Mouse (Mus musculus) hindbrain, embryonic 15.5 days (tissue): ENCODE results near the gene Rbpj. TPM values are rescaled to one million over a fixed set of nuclear protein-coding genes. Genes with fewer than 3 reads are reported as not detected.

Experiments used
- ATAC-seq: fragments of 200-750 bp; cut with Nextera tagmentation; 2 replicates; pipeline ENCODE4 v1.8.0; 2017; ENCODE audit warnings: low read depth, moderate number of reproducible peaks, moderate TSS enrichment; ENCODE audit not compliant: low FRiP score
- H3K27ac ChIP-seq: fragments of 300-500 bp; sonication (generic); replicated peaks from 2 replicates; pipeline ENCODE4 v1.5.1; 2015; ENCODE audit warnings: mild to moderate bottlenecking, inconsistent platforms
- H3K27me3 ChIP-seq: fragments of 300-500 bp; sonication (generic); 2 replicates; pipeline ENCODE4 v1.6.1; 2015; ENCODE audit warnings: control low read depth, inconsistent platforms
- H3K36me3 ChIP-seq: fragments of 300-500 bp; sonication (generic); 2 replicates; pipeline ENCODE4 v1.6.1; 2015; ENCODE audit warnings: control low read depth, inconsistent platforms
- H3K4me1 ChIP-seq: fragments of 300-500 bp; sonication (generic); replicated peaks from 2 replicates; pipeline ENCODE4 v1.6.1; 2015; ENCODE audit warnings: control low read depth, inconsistent platforms
- H3K4me2 ChIP-seq: fragments of 300-500 bp; sonication (generic); 2 replicates; pipeline ENCODE4 v1.6.1; 2015; ENCODE audit warnings: moderate library complexity, mild to moderate bottlenecking, inconsistent platforms
- H3K4me3 ChIP-seq: fragments of 300-500 bp; sonication (generic); 2 replicates; pipeline ENCODE4 v1.5.1; 2015; ENCODE audit warnings: mild to moderate bottlenecking, inconsistent platforms
- H3K9ac ChIP-seq: fragments of 300-500 bp; sonication (generic); 2 replicates; pipeline ENCODE4 v1.6.1; 2015; ENCODE audit warnings: inconsistent platforms
- H3K9me3 ChIP-seq: fragments of 300-500 bp; sonication (generic); 2 replicates; pipeline ENCODE4 v1.6.1; 2016; ENCODE audit warnings: control low read depth, inconsistent platforms
- WGBS: fragments of 180-500 bp; shearing (Covaris S2); methylation state at CpG from one replicate; pipeline ENCODE4 v1.1.7; 2015; 5-methylcytosine and 5-hydroxymethylcytosine counted together
- polyA plus RNA-seq: library from polyadenylated mRNA; unstranded; fragments of >200 nt; fragmentation: Nextera tagmentation; extraction: Ambion mirVana; gene quantifications from 2 replicates; pipeline ENCODE4 v1.2.1, GENCODE M21; 2015

The Rbpj gene
- polyA plus RNA-seq, 1 experiment from 2014 or later: 28.0 TPM

GRCm38 (mm10) chr5:53557544-53558260 is 91.8 kb downstream of the Rbpj start:
- Histone ChIP-seq H3K4me3 (no peak overlapping the region), H3K27me3 (no peaks in the 10 kb centered on the region), H3K9me3 (no peaks in the 10 kb centered on the region), H3K9ac (no peak overlapping the region), H3K36me3 (no peaks in the 10 kb centered on the region), H3K27ac (no peak overlapping the region), H3K4me2 (no peak overlapping the region), H3K4me1 (no peaks in the 10 kb centered on the region)
- WGBS: 82% methylated on average over 6 of the region's 6 CpGs
- ATAC-seq: no peak

DNA sequence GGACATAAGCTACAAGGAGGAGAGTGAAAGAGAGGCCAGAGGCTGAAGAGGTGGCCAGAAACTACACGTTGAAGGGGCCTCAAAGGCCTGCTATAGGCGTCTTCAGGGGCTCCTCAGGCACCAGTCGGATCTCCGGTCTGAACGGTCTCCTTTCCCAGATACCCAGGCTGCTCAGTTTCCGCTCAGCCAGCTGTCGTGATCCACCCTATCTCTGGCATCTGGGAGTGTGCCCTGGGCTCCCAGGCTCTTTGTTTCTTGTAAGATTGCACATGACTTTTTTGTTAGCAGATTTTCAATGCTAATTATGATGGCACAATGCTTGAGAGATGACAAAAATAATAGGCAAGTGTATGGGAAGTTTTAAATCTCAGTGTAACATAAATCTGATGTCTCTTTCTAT is 95.2 kb downstream of the Rbpj start:
- Histone ChIP-seq H3K27me3 (no peaks in the 10 kb centered on the region), H3K9me3 (no peaks in the 10 kb centered on the region), H3K27ac (no peak overlapping the region), H3K4me1 (no peaks in the 10 kb centered on the region), H3K9ac (no peak overlapping the region), H3K36me3 (no peaks in the 10 kb centered on the region), H3K4me3 (no peak overlapping the region), H3K4me2 (no peak overlapping the region)
- no peak for ATAC-seq
- WGBS: 75% methylated on average over 7 of the region's 7 CpGs

DNA sequence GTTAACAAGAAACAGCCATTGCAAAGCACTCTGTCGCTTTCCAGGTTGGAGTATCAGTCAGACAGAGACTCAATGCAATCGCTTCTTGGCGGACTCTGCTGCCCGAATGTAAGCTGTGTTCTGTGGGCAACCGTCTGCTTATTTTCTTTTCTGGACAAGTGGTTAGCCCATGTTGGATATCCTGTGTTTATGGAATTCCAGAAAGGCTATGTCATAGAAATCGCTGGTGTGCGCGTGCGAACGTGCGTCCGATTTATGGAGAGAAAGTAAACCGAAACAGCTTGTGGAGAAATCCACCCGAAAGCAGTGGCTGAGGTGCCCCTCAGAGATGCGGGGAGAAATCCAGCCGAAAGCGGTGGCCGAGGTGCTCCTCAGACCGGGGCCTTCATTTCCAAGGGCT is 98.4 kb downstream of the Rbpj start:
- Histone ChIP-seq H3K27me3 (no peaks in the 10 kb centered on the region), H3K9me3 (no peaks in the 10 kb centered on the region), H3K4me1 (no peaks in the 10 kb centered on the region), H3K4me2 (no peak overlapping the region), H3K4me3 (no peak overlapping the region), H3K27ac (no peak overlapping the region), H3K36me3 (no peaks in the 10 kb centered on the region), H3K9ac (no peak overlapping the region)
- ATAC-seq: no peak
- WGBS: 89% methylated on average over 19 of the region's 19 CpGs

DNA sequence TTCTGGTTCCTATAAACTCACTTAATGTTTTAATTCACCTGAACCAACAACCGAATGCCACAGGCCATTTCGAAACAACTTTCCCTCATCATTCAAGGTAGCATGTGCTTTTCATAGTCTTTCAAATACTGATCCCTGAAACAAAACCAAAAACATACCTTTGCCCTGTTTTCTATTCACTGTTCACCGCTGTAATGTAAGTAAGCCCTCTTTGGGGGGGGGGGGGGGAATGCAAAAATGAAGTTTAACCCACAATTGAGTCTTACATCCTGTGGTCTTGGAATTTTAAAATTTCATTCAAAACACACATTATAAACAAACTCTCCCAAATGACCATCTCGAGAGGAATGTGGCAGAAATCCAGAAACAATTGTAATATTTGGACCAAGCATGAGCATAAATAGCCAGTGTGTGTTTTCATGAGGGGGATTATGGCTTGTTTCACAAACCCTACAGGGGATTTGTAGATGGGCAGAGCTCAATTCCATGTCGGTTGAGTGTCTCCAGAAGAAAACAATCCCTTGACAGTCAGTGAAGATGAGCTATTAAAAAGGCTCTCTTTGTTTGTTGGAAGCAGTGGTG is 99.4 kb downstream of the Rbpj start:
- Histone ChIP-seq H3K27ac (no peak overlapping the region), H3K4me1 (no peaks in the 10 kb centered on the region), H3K4me2 (no peak overlapping the region), H3K9ac (no peak overlapping the region), H3K9me3 (no peaks in the 10 kb centered on the region), H3K27me3 (no peaks in the 10 kb centered on the region), H3K36me3 (no peaks in the 10 kb centered on the region), H3K4me3 (no peak overlapping the region)
- 78% methylated on average over 5 of the region's 5 CpGs for WGBS
- no peak for ATAC-seq

DNA sequence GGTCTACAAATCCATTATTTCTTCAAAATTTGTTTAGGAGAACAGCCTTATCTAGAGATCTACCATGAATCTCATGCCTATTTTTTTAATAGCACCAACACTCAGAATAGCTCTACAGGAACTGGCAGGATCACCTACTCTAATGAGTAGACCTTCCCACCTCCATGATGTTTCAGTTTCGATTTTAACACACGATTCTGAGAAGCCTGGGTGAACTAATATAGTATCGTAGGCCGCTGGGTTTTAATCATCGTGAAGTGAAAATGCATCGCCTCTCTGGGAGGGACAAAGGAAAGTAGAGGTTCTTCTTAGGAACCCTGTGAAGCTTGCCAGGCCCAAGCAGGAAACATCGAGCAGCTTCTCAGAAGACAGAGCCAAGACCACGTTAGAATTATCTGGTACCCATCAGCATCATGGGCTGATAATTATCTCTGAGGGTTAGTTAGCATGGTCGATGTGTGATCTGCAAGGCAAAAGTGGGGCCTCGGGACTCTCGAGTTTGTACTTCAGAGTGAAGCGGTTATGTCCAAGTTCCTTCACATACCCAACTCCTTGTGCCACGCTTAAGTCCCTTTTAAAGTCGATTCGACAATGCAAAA is 100.6 kb downstream of the Rbpj start:
- no peaks in the 10 kb centered on the region for H3K36me3 ChIP-seq

GRCm38 (mm10) chr5:53572496-53572895 is 106.5 kb downstream of the Rbpj start:
- no peak overlapping the region for H3K9ac ChIP-seq

More for the DNA sequence above, 100.6 kb downstream of the Rbpj start:
- Histone ChIP-seq H3K4me3 (no peak overlapping the region), H3K9ac (no peak overlapping the region), H3K27ac (no peak overlapping the region), H3K4me1 (no peaks in the 10 kb centered on the region), H3K4me2 (no peak overlapping the region), H3K27me3 (no peaks in the 10 kb centered on the region), H3K9me3 (no peaks in the 10 kb centered on the region)
- ATAC-seq: no peak
- 93% methylated on average over 15 of the region's 15 CpGs for WGBS

DNA sequence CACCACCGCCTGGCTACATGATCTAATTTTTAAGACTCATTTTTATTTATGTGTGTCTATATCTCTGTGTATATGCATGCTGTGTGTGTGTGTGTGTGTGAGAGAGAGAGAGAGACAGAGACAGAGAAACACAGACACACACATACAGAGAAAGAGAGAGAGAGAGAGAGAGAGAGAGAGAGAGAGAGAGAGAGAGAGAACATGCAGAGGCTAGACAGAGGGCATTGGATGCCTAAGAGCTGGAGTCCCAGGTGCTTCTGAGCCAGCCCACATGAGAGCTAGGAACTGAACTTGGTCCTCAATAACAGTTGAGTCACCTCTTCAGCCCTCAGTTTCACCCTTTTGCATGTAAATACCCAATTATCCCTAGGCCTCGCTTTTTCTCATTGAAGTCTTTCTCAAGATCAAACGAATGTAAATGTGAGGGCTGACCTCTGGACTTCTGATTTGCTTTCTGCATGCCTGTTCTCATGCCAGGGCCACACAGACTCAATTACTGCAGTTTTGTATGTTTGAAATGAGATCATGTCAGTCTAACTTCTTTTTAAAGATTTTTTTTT is 109.0 kb downstream of the Rbpj start:
- no peak for ATAC-seq
- no peaks in the 10 kb centered on the region for H3K36me3 ChIP-seq
- no peaks in the 10 kb centered on the region for H3K4me1 ChIP-seq
- no peaks in the 10 kb centered on the region for H3K9me3 ChIP-seq
- H3K27me3 ChIP-seq: no peaks in the 10 kb centered on the region
- H3K4me3 ChIP-seq: no peak overlapping the region
- H3K27ac ChIP-seq: no peak overlapping the region
- H3K4me2 ChIP-seq: no peak overlapping the region
- WGBS: 54% methylated on average over 3 of the region's 3 CpGs
- no peak overlapping the region for H3K9ac ChIP-seq

More at GRCm38 (mm10) chr5:53572496-53572895, 106.5 kb downstream of the Rbpj start:
- Histone ChIP-seq H3K36me3 (no peaks in the 10 kb centered on the region), H3K4me3 (no peak overlapping the region), H3K27me3 (no peaks in the 10 kb centered on the region), H3K27ac (no peak overlapping the region), H3K4me2 (no peak overlapping the region), H3K9me3 (no peaks in the 10 kb centered on the region), H3K4me1 (no peaks in the 10 kb centered on the region)
- 83% methylated on average over 5 of the region's 5 CpGs for whole genome bisulfite sequencing
- ATAC-seq: no peak

GRCm38 (mm10) chr5:53577272-53577889 is 111.4 kb downstream of the Rbpj start:
- Histone ChIP-seq H3K27ac (no peak overlapping the region), H3K27me3 (no peaks in the 10 kb centered on the region), H3K9ac (no peak overlapping the region), H3K36me3 (no peaks in the 10 kb centered on the region), H3K4me3 (no peak overlapping the region), H3K9me3 (no peaks in the 10 kb centered on the region), H3K4me1 (no peaks in the 10 kb centered on the region), H3K4me2 (no peak overlapping the region)
- ATAC-seq: no peak
- 86% methylated on average over 10 of the region's 10 CpGs for WGBS

DNA sequence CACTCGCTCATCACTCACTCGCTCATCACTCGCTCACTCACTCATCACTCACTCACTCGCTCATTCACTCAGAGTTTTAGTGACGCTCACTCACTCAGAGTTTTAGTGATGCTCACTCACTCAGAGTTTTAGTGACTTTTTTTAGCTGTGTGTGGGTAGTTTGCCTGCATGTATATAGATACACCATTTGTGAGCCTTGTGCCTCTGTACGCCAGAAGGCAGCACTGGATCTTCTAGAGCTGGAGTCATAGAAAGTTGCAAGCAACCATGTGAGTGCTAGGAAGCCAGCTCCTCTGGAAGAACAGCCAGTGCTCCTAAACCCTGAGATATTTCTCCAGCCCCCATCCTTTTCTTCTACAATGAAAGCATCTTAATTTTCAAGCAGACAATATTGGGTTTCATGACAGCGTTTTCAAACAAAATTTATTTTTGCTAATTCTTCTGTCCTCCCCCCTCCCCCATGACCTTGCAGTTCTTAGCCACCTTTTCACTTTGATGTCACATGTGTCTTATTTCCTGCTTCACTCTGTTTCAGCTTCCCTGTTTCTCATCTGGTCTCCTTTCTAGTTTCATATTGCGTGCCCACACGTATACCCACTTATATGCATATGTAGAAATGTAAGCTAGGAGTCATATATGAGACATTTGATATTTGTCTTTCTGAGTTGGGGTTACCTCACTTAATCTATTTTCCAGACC is 118.3 kb downstream of the Rbpj start:
- Histone ChIP-seq H3K9me3 (no peaks in the 10 kb centered on the region), H3K27me3 (0 out of 2 replicates have a peak, but pooled peaks cover 3% of the 10 kb centered on the region), H3K27ac (no peak overlapping the region), H3K9ac (no peak overlapping the region), H3K4me1 (peaks cover 7% of the 10 kb centered on the region; the same call in 1 of the 2 replicates), H3K36me3 (no peaks in the 10 kb centered on the region), H3K4me3 (no peak overlapping the region), H3K4me2 (no peak overlapping the region)
- no peak for ATAC-seq
- WGBS: 96% methylated on average over 9 of the region's 9 CpGs

DNA sequence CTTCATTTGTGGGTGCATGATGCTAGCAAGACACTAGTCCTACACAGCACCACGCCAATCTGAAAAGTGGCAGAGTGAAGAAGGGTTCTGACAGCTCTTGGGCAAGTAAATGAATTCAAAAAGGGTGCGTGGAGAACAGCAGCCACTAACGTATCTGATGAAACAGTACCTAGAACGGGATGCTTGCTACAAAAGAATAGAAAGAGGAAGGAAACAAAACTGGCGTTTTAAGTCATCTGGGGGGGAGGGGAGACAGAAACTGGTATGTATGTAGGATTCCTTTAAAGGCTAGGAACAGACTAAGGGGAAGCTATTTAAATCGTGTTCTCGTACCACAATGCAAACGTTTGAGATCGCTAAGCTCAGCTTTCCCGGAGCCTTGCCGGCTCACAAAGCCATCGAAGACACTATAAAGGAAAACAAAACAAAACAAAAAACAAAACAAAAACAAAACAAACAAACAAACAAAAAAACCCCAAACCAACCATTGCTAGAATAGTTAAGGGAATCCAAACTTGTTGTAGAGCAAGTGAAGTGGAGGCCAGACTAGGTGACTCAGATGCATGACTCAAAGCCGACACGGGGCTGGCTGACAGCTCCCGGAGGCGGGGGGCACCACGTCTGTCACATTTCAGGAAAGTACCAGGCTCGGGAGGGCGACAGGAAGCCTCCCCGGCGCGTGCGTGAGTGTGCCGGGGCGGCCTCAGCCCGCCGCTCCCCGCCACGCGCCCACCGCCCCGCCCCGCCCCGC is 122.6 kb downstream of the Rbpj start:
- ATAC-seq: peak; percentile 37
- Histone ChIP-seq H3K4me3 (peak overlapping the region; percentile 96), H3K4me1 (peaks cover 28% of the 10 kb centered on the region), H3K4me2 (peak overlapping the region; percentile 83), H3K36me3 (no peaks in the 10 kb centered on the region), H3K9ac (peak overlapping the region; percentile 89), H3K27me3 (0 out of 2 replicates have a peak, but pooled peaks cover 3% of the 10 kb centered on the region), H3K9me3 (no peaks in the 10 kb centered on the region), H3K27ac (peak overlapping the region; percentile 94)
- WGBS: 1% methylated on average over 34 of the region's 34 CpGs
